Mouse (Mus musculus): ENCODE results near the gene Smap1. TPM values are rescaled to one million over a fixed set of nuclear protein-coding genes. Genes with fewer than 3 reads are reported as not detected.

Gene Smap1
- polyA plus RNA-seq, 1 experiment from 2014 or later = 47.9 TPM

DNA sequence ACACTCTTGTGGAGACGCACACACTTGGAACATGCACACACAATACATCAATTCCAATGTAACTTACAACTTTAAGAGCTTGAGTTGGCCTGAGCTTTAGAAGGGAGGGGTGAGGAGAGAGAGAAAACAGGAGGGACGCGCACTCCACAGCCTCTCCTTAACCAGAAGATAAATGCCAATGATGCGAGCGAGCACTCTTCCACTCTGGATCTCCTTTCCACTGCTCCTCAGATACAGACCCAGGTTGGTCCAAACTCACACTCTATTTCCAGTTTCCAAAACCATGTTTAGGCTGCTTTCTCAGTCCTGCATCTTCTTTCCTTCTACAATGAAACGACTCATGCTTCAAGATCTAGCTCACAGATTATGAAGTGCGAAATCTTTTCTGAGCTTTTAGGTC, 56.6 kb downstream of the Smap1 start:
- WGBS = 96% methylated on average over 7 of the region's 7 CpGs

GRCm38 (mm10) chr1:23860944-23861343, 61.2 kb downstream of the Smap1 start:
- H3K4me2 ChIP-seq (replicated peaks) = no peak overlapping the region
- H3K27me3 ChIP-seq = no peaks in the 10 kb centered on the region
- WGBS = 85% methylated on average over 2 of the region's 2 CpGs
- no peak overlapping the region for H3K9ac ChIP-seq
- H3K9me3 ChIP-seq = no peaks in the 10 kb centered on the region
- H3K4me3 ChIP-seq = no peak overlapping the region
- H3K36me3 ChIP-seq = peaks cover 20% of the 10 kb centered on the region
- no peak overlapping the region for H3K27ac ChIP-seq
- no peak for ATAC-seq (ENCODE audit: insufficient number of reproducible peaks, insufficient read depth, low FRiP score, low TSS enrichment)
- H3K4me1 ChIP-seq = no peaks in the 10 kb centered on the region

More for the DNA sequence above, 56.6 kb downstream of the Smap1 start:
- H3K9ac ChIP-seq = no peak overlapping the region
- no peaks in the 10 kb centered on the region for H3K4me1 ChIP-seq
- no peak overlapping the region for H3K27ac ChIP-seq
- no peak overlapping the region for H3K4me3 ChIP-seq
- ATAC-seq (ENCODE audit: insufficient number of reproducible peaks, insufficient read depth, low FRiP score, low TSS enrichment) = no peak
- H3K36me3 ChIP-seq = peaks cover 8% of the 10 kb centered on the region; the same call in 1 of the 2 replicates
- H3K9me3 ChIP-seq = no peaks in the 10 kb centered on the region
- no peak overlapping the region for H3K4me2 ChIP-seq (replicated peaks)
- no peaks in the 10 kb centered on the region for H3K27me3 ChIP-seq

DNA sequence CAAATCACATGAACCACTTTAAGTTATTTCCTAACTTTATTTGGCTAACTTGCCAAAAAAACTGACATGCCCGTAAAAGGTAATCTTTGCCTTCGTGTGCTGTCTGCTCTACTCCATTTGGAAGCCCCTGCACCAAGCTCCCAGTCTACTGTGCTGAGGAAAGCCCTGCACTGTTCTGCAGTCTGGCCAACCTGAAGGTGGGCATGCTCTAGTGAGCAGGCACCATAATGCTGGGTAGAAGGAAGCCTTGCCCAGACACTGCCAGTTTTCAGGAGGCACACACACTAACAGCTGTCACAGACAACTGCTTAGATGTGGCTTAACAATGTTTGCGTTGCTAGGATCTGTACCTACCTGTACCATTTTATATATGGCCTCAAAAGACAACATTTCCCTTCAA, 66.5 kb downstream of the Smap1 start:
- H3K9me3 ChIP-seq = no peaks in the 10 kb centered on the region
- 87% methylated on average over 3 of the region's 3 CpGs for WGBS

GRCm38 (mm10) chr1:23846044-23846680, 76.0 kb downstream of the Smap1 start:
- Histone ChIP-seq H3K4me3 (no peak overlapping the region), H3K9me3 (no peaks in the 10 kb centered on the region), H3K36me3 (peaks cover 34% of the 10 kb centered on the region), H3K9ac (no peak overlapping the region), H3K27ac (no peak overlapping the region), H3K27me3 (no peaks in the 10 kb centered on the region), H3K4me2 (replicated peaks) (no peak overlapping the region), H3K4me1 (no peaks in the 10 kb centered on the region)
- ATAC-seq (ENCODE audit: insufficient number of reproducible peaks, insufficient read depth, low FRiP score, low TSS enrichment) = no peak
- WGBS = 73% methylated on average over 10 of the region's 10 CpGs

More for the DNA sequence above, 66.5 kb downstream of the Smap1 start:
- H3K36me3 ChIP-seq = peaks cover 17% of the 10 kb centered on the region; the same call in 1 of the 2 replicates
- H3K27ac ChIP-seq = no peak overlapping the region
- ATAC-seq (ENCODE audit: insufficient number of reproducible peaks, insufficient read depth, low FRiP score, low TSS enrichment) = no peak
- H3K4me3 ChIP-seq = no peak overlapping the region
- no peaks in the 10 kb centered on the region for H3K27me3 ChIP-seq
- H3K4me2 ChIP-seq (replicated peaks) = no peak overlapping the region
- H3K9ac ChIP-seq = no peak overlapping the region
- no peaks in the 10 kb centered on the region for H3K4me1 ChIP-seq

- no peak for ATAC-seq (ENCODE audit: insufficient number of reproducible peaks, insufficient read depth, low FRiP score, low TSS enrichment)
- WGBS = 92% methylated on average over 10 of the region's 10 CpGs
Measured at GRCm38 (mm10) chr1:23845007-23845406, 77.1 kb downstream of the Smap1 start.

GRCm38 (mm10) chr1:23843790-23844189, 78.3 kb downstream of the Smap1 start:
- peaks cover 32% of the 10 kb centered on the region for H3K36me3 ChIP-seq
- H3K4me2 ChIP-seq (replicated peaks) = no peak overlapping the region

More at GRCm38 (mm10) chr1:23845007-23845406, 77.1 kb downstream of the Smap1 start:
- no peaks in the 10 kb centered on the region for H3K9me3 ChIP-seq
- no peaks in the 10 kb centered on the region for H3K27me3 ChIP-seq
- no peak overlapping the region for H3K9ac ChIP-seq
- H3K36me3 ChIP-seq = peaks cover 34% of the 10 kb centered on the region
- no peak overlapping the region for H3K27ac ChIP-seq
- H3K4me2 ChIP-seq (replicated peaks) = no peak overlapping the region
- H3K4me3 ChIP-seq = no peak overlapping the region
- H3K4me1 ChIP-seq = no peaks in the 10 kb centered on the region

GRCm38 (mm10) chr1:23842629-23843028, 79.5 kb downstream of the Smap1 start:
- no peak overlapping the region for H3K4me3 ChIP-seq
- H3K4me2 ChIP-seq (replicated peaks) = no peak overlapping the region
- no peak overlapping the region for H3K27ac ChIP-seq
- H3K36me3 ChIP-seq = peaks cover 24% of the 10 kb centered on the region
- H3K4me1 ChIP-seq = no peaks in the 10 kb centered on the region
- 62% methylated on average over 3 of the region's 3 CpGs for WGBS
- no peak overlapping the region for H3K9ac ChIP-seq
- H3K9me3 ChIP-seq = no peaks in the 10 kb centered on the region
- no peak for ATAC-seq (ENCODE audit: insufficient number of reproducible peaks, insufficient read depth, low FRiP score, low TSS enrichment)
- no peaks in the 10 kb centered on the region for H3K27me3 ChIP-seq

More at GRCm38 (mm10) chr1:23843790-23844189, 78.3 kb downstream of the Smap1 start:
- H3K9me3 ChIP-seq = no peaks in the 10 kb centered on the region
- H3K27ac ChIP-seq = no peak overlapping the region
- H3K4me3 ChIP-seq = no peak overlapping the region
- 88% methylated on average over 7 of the region's 7 CpGs for WGBS
- H3K4me1 ChIP-seq = no peaks in the 10 kb centered on the region
- no peak for ATAC-seq (ENCODE audit: insufficient number of reproducible peaks, insufficient read depth, low FRiP score, low TSS enrichment)
- H3K27me3 ChIP-seq = no peaks in the 10 kb centered on the region
- H3K9ac ChIP-seq = no peak overlapping the region

DNA sequence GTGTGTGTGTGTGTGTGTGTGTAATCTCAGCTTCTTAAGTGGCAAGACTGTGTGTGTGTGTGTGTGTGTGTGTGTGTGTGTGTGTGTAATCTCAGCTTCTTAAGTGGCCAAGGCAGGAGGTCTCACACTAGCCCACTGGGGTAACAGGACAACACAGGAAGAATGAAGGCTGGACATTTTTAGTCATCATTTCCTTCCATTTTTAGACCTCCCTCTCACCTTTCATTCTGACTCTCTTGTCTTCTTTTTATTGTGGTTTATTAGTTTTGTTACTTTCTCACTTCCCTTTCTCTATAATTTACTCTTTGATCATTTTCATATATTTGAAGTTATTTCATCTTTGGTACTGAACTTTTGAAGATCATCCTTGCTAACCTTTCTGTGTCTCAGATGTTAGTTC, 81.2 kb downstream of the Smap1 start:
- ATAC-seq (ENCODE audit: insufficient number of reproducible peaks, insufficient read depth, low FRiP score, low TSS enrichment) = no peak
- H3K4me1 ChIP-seq = no peaks in the 10 kb centered on the region
- no peak overlapping the region for H3K27ac ChIP-seq
- no peak overlapping the region for H3K4me3 ChIP-seq
- no peak overlapping the region for H3K9ac ChIP-seq
- peaks cover 13% of the 10 kb centered on the region for H3K36me3 ChIP-seq
- H3K4me2 ChIP-seq (replicated peaks) = no peak overlapping the region
- no peaks in the 10 kb centered on the region for H3K27me3 ChIP-seq
- H3K9me3 ChIP-seq = no peaks in the 10 kb centered on the region

DNA sequence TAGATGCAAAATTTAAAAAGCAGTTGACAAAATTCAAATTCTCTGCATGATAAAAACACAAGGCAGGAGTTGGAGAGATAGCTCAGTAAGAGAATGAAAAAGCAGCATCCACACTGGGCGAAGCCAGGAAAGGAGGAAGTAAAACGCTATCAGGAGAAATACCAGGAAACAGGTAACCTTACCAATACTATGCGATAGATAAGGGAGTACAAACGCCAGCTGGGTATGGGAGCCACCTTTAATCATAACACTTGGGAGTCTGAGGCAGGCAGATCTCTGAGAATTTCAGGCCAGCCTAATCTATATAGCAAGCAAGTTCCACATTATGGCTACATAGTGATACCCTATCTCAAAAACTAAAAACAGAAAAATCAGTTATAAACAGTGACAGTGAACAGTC, 85.5 kb downstream of the Smap1 start:
- WGBS = 91% methylated on average over 4 of the region's 4 CpGs
- no peak for ATAC-seq (ENCODE audit: insufficient number of reproducible peaks, insufficient read depth, low FRiP score, low TSS enrichment)
- Histone ChIP-seq H3K27me3 (no peaks in the 10 kb centered on the region), H3K4me3 (no peak overlapping the region), H3K4me2 (replicated peaks) (no peak overlapping the region), H3K9me3 (no peaks in the 10 kb centered on the region), H3K36me3 (no peaks in the 10 kb centered on the region), H3K4me1 (no peaks in the 10 kb centered on the region), H3K27ac (no peak overlapping the region), H3K9ac (no peak overlapping the region)

DNA sequence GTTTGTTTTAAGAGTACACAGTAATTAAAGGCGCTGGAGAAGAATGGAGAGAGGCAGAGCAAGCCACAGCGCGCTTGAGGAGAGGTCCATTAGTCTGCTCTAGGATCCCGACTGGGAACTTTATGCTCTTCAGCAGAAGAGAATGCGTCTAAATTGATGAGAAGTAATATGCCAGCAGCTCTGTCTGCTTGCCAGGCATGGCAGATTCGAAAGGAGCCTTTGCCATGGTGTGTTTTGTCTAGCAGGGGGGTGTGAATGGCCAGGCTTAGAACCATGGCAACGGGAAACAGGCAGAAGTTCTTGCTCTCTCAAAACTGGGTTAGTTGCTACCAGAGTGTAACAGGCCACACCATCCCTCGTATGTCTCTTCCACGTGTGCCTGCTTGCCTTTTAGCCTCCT, 87.3 kb downstream of the Smap1 start:
- ATAC-seq (ENCODE audit: insufficient number of reproducible peaks, insufficient read depth, low FRiP score, low TSS enrichment) = no peak
- H3K4me1 ChIP-seq = no peaks in the 10 kb centered on the region
- no peak overlapping the region for H3K27ac ChIP-seq
- no peak overlapping the region for H3K9ac ChIP-seq
- no peaks in the 10 kb centered on the region for H3K27me3 ChIP-seq
- H3K9me3 ChIP-seq = no peaks in the 10 kb centered on the region
- no peak overlapping the region for H3K4me3 ChIP-seq
- no peaks in the 10 kb centered on the region for H3K36me3 ChIP-seq
- WGBS = 71% methylated on average over 9 of the region's 9 CpGs
- H3K4me2 ChIP-seq (replicated peaks) = no peak overlapping the region

DNA sequence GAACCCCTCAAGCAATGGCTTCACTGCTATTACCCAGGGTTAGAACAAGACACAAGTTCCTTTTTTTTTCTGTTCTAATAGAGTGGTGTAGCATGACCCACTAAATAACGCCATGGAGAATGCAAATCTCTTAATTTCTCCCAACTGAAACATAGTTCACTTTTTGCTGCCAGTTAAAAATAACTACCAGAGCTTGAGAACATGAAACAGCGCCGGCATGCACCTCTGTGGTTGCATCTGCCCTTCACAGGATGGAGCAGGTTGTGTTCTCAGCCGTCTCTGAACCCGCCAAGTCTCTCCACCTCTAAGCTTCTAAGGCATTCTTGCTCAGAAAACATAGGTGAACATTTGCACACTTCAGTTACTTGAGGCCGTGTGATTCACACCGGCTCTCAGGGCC, 87.9 kb downstream of the Smap1 start:
- Histone ChIP-seq H3K27me3 (no peaks in the 10 kb centered on the region), H3K9me3 (no peaks in the 10 kb centered on the region), H3K4me1 (no peaks in the 10 kb centered on the region), H3K9ac (no peak overlapping the region), H3K4me3 (no peak overlapping the region), H3K27ac (no peak overlapping the region), H3K4me2 (replicated peaks) (no peak overlapping the region), H3K36me3 (no peaks in the 10 kb centered on the region)
- no peak for ATAC-seq (ENCODE audit: insufficient number of reproducible peaks, insufficient read depth, low FRiP score, low TSS enrichment)
- WGBS = 87% methylated on average over 7 of the region's 7 CpGs

- WGBS = 41% methylated on average over 13 of the region's 13 CpGs
Measured at GRCm38 (mm10) chr1:23826887-23827758, 95.0 kb downstream of the Smap1 start.

More at GRCm38 (mm10) chr1:23826887-23827758, 95.0 kb downstream of the Smap1 start:
- no peaks in the 10 kb centered on the region for H3K27me3 ChIP-seq
- no peaks in the 10 kb centered on the region for H3K9me3 ChIP-seq
- no peak for ATAC-seq (ENCODE audit: insufficient number of reproducible peaks, insufficient read depth, low FRiP score, low TSS enrichment)
- no peak overlapping the region for H3K4me2 ChIP-seq (replicated peaks)
- H3K9ac ChIP-seq = no peak overlapping the region
- H3K4me3 ChIP-seq = no peak overlapping the region
- no peak overlapping the region for H3K27ac ChIP-seq
- H3K36me3 ChIP-seq = no peaks in the 10 kb centered on the region
- H3K4me1 ChIP-seq = no peaks in the 10 kb centered on the region

Data from embryonic facial prominence, embryonic 12.5 days (tissue).